Mouse (Mus musculus) limb, embryonic 11.5 days (tissue): ENCODE results near the gene Thada. TPM values are rescaled to one million over a fixed set of nuclear protein-coding genes. Genes with fewer than 3 reads are reported as not detected.

Experiments
- ATAC-seq: fragments of 200-750 bp; cut with Nextera tagmentation; 2 replicates; pipeline ENCODE4 v1.8.0; 2017; ENCODE audit warnings: low read depth; ENCODE audit not compliant: insufficient number of reproducible peaks, low FRiP score, low TSS enrichment
- DNase-seq: peaks from one replicate; pipeline ENCODE4 v3.0.0-alpha.2; 2015; ENCODE audit warnings: low spot score
- H3K27ac ChIP-seq: fragments of 300-500 bp; sonication (generic); replicated peaks from 2 replicates; pipeline ENCODE4 v1.5.1; 2014; ENCODE audit warnings: low read depth, mild to moderate bottlenecking, low read length
- H3K27me3 ChIP-seq: fragments of 300-500 bp; sonication (generic); 2 replicates; pipeline ENCODE4 v1.6.1; 2014; ENCODE audit warnings: mild to moderate bottlenecking, low read length, mixed read lengths; ENCODE audit not compliant: control insufficient read depth, insufficient read depth
- H3K36me3 ChIP-seq: fragments of 300-500 bp; sonication (generic); 2 replicates; pipeline ENCODE4 v1.6.1; 2014; ENCODE audit warnings: mild to moderate bottlenecking, low read length, moderate library complexity, mixed read lengths; ENCODE audit not compliant: control insufficient read depth, insufficient read depth
- H3K4me1 ChIP-seq: fragments of 300-500 bp; sonication (generic); 2 replicates; pipeline ENCODE4 v1.6.1; 2014; ENCODE audit warnings: low read length, mixed read lengths; ENCODE audit not compliant: control insufficient read depth, insufficient read depth
- H3K4me2 ChIP-seq: fragments of 300-500 bp; sonication (generic); 2 replicates; pipeline ENCODE4 v1.6.1; 2014; ENCODE audit warnings: low read depth, mild to moderate bottlenecking, moderate library complexity; ENCODE audit not compliant: severe bottlenecking
- H3K4me3 ChIP-seq: fragments of 300-500 bp; sonication (generic); 2 replicates; pipeline ENCODE4 v1.5.1; 2014; ENCODE audit warnings: low read depth, low read length
- H3K9ac ChIP-seq: fragments of 300-500 bp; sonication (generic); 2 replicates; pipeline ENCODE4 v1.6.1; 2014; ENCODE audit warnings: mild to moderate bottlenecking, low read length
- H3K9me3 ChIP-seq: fragments of 300-500 bp; sonication (generic); 2 replicates; pipeline ENCODE4 v1.6.1; 2016; ENCODE audit warnings: low read length; ENCODE audit not compliant: control insufficient read depth
- WGBS: fragments of 180-500 bp; shearing (Covaris S2); extraction: QIAGEN DNeasy Blood & Tissue Kit; methylation state at CpG from one replicate; pipeline ENCODE4 v1.1.7; 2014; 5-methylcytosine and 5-hydroxymethylcytosine counted together
- polyA plus RNA-seq: library from polyadenylated mRNA; unstranded; fragments of >200 nt; fragmentation: Nextera tagmentation; extraction: Ambion mirVana; gene quantifications from 2 replicates; pipeline ENCODE4 v1.2.1, GENCODE M21; 2014

Thada gene
- polyA plus RNA-seq, 1 experiment from 2014 or later, result 12.6 TPM

DNA sequence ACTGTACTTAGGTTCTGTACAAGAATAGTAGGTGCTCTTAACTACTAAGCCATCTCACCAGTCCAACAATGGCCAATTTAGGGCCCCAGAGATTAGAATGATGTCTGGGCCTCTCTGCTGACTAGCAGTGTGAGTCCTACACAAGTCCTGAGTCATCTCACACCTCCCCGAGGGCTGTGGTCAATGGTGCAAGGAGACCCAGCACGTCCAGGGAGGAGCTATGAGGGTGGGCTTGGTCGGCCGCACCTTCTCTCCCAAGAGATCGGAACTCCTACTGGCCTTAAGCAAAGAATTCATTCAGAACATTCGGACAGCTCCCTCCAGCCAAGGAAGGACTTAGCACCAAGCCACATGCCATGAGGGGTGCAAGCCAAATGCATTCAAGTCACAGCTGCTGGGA, 314.7 kb downstream of the Thada start:
- Histone ChIP-seq H3K9me3 (no peaks in the 10 kb centered on the region), H3K9ac (no peak overlapping the region), H3K27me3 (no peaks in the 10 kb centered on the region), H3K27ac (no peak overlapping the region), H3K36me3 (no peaks in the 10 kb centered on the region), H3K4me1 (peaks cover 22% of the 10 kb centered on the region), H3K4me2 (no peak overlapping the region), H3K4me3 (no peak overlapping the region)
- DNase-seq (no peak), ATAC-seq (no peak)
- WGBS, result 44% methylated on average over 6 of the region's 6 CpGs

DNA sequence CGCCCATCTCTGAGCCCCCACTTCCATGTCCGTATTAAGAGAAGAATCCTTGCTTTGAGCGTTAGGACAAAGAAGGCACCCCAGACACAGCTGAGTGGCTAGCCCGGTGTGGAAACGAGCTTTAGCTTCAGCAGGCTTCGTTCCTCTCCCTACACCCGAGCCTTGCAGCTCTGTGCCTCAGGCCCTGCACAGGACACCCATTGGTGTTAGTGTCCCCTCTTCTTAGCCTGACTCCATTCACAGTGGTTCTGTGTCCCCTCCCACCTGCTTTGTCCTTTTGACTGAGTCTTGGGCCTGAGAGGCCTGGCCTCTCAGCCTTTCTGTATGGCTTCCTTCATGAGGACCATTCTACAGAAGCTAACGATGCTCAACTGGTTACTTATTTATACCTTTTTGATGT, 315.7 kb downstream of the Thada start:
- 70% methylated on average over 8 of the region's 8 CpGs for WGBS
- H3K9me3 ChIP-seq, result no peaks in the 10 kb centered on the region
- DNase-seq, result no peak
- no peak for ATAC-seq
- no peak overlapping the region for H3K4me2 ChIP-seq
- H3K36me3 ChIP-seq, result no peaks in the 10 kb centered on the region
- peaks cover 29% of the 10 kb centered on the region for H3K4me1 ChIP-seq
- H3K27me3 ChIP-seq, result no peaks in the 10 kb centered on the region
- no peak overlapping the region for H3K9ac ChIP-seq
- H3K27ac ChIP-seq, result no peak overlapping the region
- H3K4me3 ChIP-seq, result no peak overlapping the region

DNA sequence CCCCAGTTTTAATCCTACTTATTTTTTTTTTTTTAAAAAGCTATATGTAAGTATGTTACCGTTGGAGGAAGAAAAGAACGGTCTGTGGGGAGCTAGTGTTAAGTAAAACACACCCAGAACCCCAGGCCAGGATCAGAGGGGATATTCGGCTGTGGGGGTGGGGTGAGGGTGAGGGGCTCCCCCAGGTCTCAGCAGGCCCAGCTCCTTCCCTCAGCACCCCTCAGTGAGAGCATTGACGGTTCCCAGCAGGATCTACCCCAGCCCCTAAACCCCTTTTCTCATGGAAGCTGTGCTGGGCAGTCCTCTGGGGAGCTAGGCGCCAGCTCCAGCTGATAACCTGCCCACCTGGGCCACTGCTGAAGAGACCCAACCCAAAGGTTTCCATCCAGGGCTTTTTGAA, 316.4 kb downstream of the Thada start:
- H3K4me1 ChIP-seq, result peaks cover 29% of the 10 kb centered on the region
- DNase-seq (no peak), ATAC-seq (no peak)
- H3K27me3 ChIP-seq, result no peaks in the 10 kb centered on the region
- H3K4me3 ChIP-seq, result no peak overlapping the region
- H3K4me2 ChIP-seq, result no peak overlapping the region
- H3K9ac ChIP-seq, result no peak overlapping the region
- H3K27ac ChIP-seq, result no peak overlapping the region
- H3K9me3 ChIP-seq, result no peaks in the 10 kb centered on the region
- no peaks in the 10 kb centered on the region for H3K36me3 ChIP-seq
- 52% methylated on average over 5 of the region's 5 CpGs for WGBS

DNA sequence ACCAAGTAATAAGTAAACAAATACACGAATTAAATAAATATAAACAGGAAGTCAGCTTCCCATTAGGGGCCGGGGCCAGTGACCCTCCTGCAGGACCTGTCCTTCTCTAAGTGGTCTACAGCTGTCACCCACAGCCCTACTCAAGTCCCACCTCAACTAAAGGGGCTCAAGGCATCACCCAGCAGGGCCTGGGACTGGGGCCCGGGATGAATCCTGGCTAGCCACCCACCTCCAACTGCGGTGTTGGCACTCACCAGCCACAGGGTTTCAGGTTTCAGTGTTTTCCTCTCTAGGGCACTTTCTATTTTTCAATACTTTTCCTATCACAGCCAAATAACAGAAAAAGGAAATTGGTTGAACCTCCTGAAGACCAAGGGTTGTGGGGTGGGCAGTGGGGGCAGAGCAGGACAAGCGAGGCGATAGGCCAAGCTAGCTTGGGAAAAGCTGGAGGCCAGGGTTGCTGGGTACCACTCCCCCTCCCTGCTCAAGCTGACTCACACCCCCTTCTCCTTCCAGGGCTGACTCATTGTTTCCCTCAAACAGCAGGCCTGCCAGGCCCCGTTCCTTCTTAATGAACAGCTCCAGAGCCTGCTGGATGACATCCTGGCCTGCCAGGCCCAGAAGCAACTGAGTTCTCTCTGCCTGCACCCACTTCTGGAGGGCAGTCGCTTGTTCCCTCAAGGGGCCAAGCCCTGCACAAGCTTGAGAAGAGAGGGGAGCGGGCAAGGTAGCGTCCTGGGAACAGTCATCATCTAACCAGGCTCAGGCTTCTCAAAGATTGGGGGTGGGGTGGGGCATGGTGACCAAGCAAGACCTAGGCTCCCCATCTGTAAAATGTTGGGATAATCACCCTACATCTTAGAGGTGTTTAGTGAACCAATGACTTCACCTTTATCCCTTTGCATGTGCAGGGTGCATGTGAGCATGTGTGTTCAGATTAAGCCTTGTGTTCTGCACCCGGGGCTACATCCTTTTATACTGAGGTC, 317.2 kb downstream of the Thada start:
- H3K4me1 ChIP-seq, result peaks cover 29% of the 10 kb centered on the region
- no peaks in the 10 kb centered on the region for H3K27me3 ChIP-seq
- H3K27ac ChIP-seq, result peak overlapping the region; percentile 78
- no peak overlapping the region for H3K4me2 ChIP-seq
- H3K9me3 ChIP-seq, result no peaks in the 10 kb centered on the region
- peak; percentile 59 for DNase-seq
- WGBS, result 30% methylated on average over 11 of the region's 11 CpGs
- peak; percentile 69; the same call in 1 of the 2 replicates for ATAC-seq
- no peak overlapping the region for H3K4me3 ChIP-seq
- H3K36me3 ChIP-seq, result no peaks in the 10 kb centered on the region
- peak overlapping the region; percentile 38; the same call in 1 of the 2 replicates for H3K9ac ChIP-seq

DNA sequence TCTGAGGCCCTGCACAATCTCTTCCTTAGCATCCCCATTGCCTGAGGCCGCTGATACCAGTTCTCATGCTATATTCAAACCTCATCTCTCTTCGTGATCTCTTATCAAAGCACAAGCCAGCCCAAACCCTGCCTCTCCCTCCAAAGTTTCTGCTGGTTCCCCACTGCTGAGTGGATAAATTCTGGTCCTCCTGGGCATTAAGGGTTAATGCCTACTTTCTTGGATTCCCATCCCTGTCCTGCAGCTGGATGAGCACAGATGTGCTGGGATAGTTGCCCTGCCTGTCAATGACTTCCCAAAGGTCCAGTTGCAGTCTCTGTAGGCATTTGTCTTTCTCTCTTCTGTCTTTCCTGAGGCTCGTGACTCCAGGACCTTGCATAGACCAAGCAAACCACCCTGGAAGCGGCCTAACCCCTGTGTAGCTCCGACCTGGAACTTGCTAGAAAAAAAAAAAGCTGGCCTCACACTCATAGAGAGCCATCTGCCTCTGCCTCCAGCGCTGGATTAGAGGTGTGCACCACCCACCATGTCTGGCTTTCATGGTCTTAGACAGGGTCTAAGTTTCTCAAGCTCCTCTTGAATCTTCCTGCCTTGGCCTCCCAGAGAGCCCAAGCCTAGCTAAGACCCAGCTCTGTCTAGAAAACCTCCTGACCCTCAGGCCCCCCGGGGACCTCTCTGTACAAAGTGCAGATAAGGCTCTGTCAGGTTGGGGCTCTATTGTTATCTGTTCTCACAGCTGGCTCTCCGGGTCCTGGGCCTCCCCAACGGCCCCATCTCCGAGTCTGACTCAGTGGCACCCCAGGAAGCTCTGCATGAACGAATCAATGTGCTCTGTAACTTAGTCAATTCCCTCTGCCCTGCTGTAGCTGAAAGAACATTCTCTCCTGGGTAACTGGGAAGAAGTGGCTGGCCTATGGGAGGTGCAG, 318.6 kb downstream of the Thada start:
- no peak for DNase-seq
- ATAC-seq, result no peak

DNA sequence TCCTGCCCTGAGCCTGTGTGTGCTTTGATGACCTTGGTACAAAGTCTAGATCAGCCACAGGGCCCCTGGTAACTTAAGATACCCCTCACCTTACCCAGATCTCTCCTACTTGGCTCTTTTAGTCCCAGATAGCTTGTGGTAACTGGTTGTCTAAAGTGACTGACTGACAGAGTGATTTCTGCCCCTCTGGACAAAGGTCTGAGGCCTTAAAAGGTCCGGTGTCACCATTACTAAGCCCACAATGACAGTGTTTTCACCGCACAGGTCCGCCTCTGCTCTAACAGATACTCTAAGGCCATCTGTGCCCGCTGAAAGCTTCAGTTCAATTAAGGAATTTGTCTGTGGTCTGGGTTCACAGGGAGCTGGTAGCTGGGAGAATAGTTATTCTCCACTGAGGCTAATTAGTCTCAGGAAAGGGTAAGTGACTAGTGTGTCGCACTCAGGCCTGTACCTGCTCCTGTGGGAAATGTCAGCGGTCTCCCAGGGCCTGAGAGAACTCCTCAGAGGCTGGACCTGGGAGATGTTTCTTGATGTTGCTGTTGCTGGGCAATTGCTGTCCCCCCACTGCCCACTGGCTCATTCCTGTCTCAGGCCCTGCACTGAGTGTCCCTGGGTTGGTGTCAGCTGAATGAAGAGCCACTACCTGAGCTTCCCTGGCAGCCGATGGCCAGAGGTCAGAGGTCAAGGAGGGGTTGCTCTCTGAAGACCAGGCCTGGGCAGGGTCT, 319.4 kb downstream of the Thada start:
- no peak overlapping the region for H3K4me2 ChIP-seq
- DNase-seq (no peak), ATAC-seq (no peak)
- WGBS, result 40% methylated on average over 7 of the region's 7 CpGs
- H3K9me3 ChIP-seq, result no peaks in the 10 kb centered on the region
- no peak overlapping the region for H3K27ac ChIP-seq
- no peak overlapping the region for H3K9ac ChIP-seq
- H3K27me3 ChIP-seq, result no peaks in the 10 kb centered on the region
- peaks cover 39% of the 10 kb centered on the region for H3K4me1 ChIP-seq
- H3K4me3 ChIP-seq, result no peak overlapping the region
- no peaks in the 10 kb centered on the region for H3K36me3 ChIP-seq

More for the DNA sequence above, 318.6 kb downstream of the Thada start:
- WGBS, result 66% methylated on average over 11 of the region's 11 CpGs
- H3K27me3 ChIP-seq, result no peaks in the 10 kb centered on the region
- H3K4me1 ChIP-seq, result peaks cover 39% of the 10 kb centered on the region
- no peaks in the 10 kb centered on the region for H3K36me3 ChIP-seq
- H3K4me2 ChIP-seq, result no peak overlapping the region
- H3K4me3 ChIP-seq, result no peak overlapping the region
- no peaks in the 10 kb centered on the region for H3K9me3 ChIP-seq
- no peak overlapping the region for H3K9ac ChIP-seq
- no peak overlapping the region; the same call in 1 of the 2 replicates for H3K27ac ChIP-seq

DNA sequence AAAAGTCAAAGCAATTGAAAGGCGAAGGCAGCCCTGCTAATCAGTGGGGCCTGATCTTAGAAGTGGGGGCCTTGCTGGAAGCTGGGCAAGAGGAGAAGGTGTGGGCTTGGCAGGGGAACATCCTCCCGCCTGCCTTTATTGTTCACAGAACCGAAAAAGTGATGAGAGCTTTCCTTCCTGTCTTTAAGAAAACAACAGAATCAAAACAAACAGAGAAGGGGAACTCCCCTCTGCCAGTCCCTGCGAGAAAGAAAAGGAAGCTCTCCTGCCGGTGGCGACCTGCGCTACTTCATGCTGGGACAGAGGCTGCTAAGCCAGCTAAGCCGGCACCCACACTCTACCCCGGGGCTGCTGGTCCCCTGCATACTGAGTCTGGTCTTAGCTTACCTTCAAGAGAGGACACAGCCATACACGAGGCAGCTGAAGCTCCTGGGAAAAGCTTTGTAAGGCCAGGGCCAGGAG, 320.1 kb downstream of the Thada start:
- Histone ChIP-seq H3K4me3 (no peak overlapping the region), H3K9ac (no peak overlapping the region), H3K36me3 (no peaks in the 10 kb centered on the region), H3K4me1 (peaks cover 39% of the 10 kb centered on the region), H3K27me3 (no peaks in the 10 kb centered on the region), H3K4me2 (no peak overlapping the region), H3K9me3 (no peaks in the 10 kb centered on the region), H3K27ac (0 out of 2 replicates have a peak overlapping the region, but pooled peaks have one; percentile 36)
- 21% methylated on average over 10 of the region's 10 CpGs for WGBS
- no peak for ATAC-seq
- DNase-seq, result peak; percentile 43
